Mouse (Mus musculus) erythroblast, embryonic 14.5 days (primary cell): ENCODE measurements around the gene Mamstr.

Source experiments
- GATA1 ChIP-seq: IDR thresholded peaks from 2 replicates; pipeline ENCODE4 v1.6.1; 2012; ENCODE audit warnings: low read length, inconsistent platforms, mixed read lengths
- TAL1 ChIP-seq: IDR thresholded peaks from 3 replicates; pipeline ENCODE4 v1.6.1; 2012; ENCODE audit warnings: low read length, inconsistent platforms, mixed read lengths

GRCm38 (mm10) chr7:45649351-45649750 is 9.6 kb downstream of the Mamstr start:
- TF ChIP-seq TAL1 = no peak
- no peak for TF ChIP-seq GATA1
